Mouse (Mus musculus): ENCODE measurements around the gene Alkal2.
A peak's percentile ranks its signal among the peaks of the same experiment; 100 is the strongest.

The Alkal2 gene

DNA sequence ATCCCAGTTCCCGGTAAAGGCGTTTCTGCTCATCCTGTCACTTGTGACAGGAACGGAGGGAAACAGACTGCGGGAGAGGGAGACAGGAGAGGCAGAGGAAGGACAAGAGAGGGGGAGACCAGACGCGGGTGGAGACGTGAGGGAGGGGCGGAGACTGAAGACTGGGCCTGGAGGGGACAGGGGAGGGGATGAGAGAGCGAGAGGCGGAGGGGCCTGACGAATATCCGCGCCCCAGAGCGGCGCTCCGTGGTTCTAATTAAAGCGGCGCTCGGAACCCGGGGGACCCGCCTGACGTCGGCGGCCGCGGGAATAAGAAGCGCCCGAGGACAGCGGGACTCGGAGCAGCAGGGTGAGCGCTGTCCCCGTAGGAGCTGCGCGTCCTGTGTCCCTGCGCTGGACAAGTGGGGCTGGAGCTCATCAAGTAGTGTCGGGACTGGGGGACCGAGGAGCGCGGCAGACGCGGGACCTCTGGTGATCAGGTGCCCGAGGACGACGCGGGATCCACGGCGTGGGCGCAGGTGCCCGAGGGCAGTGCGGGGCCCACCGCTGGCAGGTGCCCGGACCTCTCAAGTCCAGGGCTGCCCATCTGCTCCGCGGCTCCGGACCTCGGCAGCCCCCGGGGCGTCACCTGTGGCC, at the start of gene Alkal2:
TSS of gene Alkal2 (plus strand) at position 337 of the 636 bp plus-strand sequence.
- no peak for DNase-seq

GRCm38 (mm10) chr12:30848521-30848920, 35.6 kb upstream of the Alkal2 start:
- no peak for DNase-seq

GRCm38 (mm10) chr12:30850902-30851301, 33.2 kb upstream of the Alkal2 start:
- peak; percentile 19 for DNase-seq

GRCm38 (mm10) chr12:30851871-30852270, 32.3 kb upstream of the Alkal2 start:
- DNase-seq = no peak

DNA sequence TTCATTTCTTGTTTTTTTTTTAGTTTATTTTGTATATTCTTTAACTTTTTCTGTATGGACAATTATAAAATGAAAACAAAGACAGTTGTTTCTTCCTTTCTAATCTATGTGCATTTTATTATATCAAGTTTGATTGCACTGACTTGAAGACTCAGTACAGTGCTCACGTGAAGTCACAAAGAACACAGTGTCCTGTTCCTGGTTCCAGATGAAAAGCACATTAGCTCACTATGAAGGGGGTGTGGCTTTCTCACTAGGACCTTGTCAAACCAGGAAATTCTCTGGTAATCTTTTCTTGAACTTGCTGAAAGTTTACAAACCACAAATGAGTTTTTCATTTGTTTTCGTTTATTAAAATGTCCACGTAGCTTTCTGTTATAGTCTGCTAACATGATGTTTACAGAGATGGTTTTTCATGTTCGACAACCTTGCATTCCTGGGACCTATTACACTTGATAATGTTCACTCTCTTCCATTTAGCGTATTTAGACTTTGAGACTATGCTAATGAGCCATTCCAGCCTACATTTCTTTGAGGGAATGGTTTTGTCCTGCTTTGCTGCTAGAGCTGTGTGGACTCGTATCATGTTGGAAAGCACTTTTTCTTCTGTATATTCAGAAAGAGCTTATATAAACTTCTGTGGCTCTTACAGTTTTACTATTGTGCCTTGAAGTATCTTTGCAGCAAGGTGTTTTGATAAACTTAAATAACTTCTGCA, 28.5 kb upstream of the Alkal2 start:
- no peak for DNase-seq

- DNase-seq = no peak
These were observed 27.9 kb upstream of the Alkal2 start for GRCm38 (mm10) chr12:30856172-30856571.

DNA sequence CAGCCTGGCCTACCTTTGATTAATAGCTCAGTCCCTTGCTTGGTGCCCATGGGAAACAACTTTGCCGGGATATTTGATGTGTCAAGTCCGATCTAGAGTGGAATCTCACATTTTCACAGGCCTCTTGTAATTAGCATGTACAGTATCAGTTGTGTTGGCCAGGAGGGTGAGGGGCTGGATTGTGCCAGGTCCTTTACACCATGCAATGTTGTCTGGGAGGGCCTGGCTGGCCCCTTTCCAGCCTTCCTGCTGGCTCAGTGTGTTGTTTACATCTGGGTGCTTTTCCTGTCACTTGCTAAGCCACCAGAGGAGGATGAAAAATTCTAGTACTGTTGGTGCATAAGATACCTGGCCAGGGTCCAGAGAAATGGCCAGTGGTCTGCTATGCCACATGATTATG, 19.8 kb upstream of the Alkal2 start:
- DNase-seq = peak; percentile 29

DNA sequence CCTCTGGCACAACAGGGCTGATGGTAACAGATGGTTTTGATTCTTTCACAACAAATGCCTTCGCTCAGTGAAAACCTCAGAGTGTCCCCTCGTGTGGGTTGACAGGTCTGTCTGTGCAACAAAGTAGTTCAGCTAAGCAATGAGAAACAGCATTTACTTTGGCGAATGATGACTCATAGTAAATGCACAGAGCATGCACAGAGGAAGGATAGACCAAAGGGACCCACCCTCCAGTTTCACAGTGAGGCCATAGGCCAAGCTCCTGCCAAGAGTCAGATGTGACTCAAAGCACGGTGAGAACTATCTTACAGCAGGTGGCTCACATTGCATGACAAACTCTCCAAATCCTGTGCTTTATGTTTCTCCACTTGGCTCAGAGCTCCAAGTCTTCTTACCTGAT, 18.3 kb upstream of the Alkal2 start:
- DNase-seq = no peak

GRCm38 (mm10) chr12:30879447-30879846, 4.7 kb upstream of the Alkal2 start:
- DNase-seq = no peak

DNA sequence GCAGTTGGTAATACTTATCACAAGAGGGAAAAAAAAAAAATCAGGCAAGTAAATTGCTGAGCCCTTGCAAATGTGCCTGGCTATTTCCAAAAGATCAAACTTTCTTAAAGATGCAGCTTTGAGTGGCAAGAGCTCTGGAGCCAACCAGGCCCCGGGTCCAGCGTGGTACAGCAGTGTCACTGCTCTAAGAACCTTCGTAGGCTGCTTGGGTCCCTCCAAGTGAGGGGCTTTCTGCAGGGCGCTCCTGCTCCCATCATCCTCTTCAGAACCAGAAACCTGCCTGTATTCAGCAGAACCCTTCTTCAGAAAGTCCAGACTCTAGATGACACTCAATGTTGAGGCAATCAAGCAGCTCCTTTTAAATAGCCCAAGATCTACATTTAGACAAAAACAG, 533 bp upstream of the Alkal2 start:
- DNase-seq = no peak

DNA sequence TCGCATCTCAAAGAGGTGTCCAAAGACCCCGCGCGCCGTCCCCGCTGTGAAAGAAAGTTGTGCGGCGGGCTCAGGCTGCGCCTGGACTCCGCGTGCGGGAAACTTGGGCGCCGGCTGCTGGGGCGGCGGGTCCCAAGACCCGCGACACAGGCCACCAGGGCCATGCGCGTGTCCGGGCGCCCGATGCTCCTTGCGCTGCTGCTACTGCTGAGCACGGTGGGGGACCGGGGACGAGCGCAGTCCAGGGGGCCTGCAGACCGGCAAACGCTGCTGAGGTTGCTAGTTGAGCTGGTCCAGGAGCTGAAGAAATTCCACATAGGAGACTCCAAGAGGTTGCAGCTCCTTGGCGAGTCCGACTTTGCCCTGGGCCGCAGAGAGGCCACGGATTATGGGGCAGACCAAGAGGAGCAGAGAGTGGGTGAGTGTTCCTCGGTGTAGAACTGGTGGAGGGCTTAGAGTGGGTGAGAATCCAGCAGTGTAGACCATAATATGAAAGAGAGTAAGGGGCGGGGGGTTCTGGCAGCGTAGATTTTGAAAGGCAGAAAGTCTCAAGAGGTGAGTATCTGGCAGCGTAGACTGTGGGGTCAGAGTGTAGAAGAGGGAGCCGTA, 604 bp downstream of the Alkal2 start:
- DNase-seq = no peak

GRCm38 (mm10) chr12:30885891-30886290, 1.8 kb downstream of the Alkal2 start:
- DNase-seq = no peak

DNA sequence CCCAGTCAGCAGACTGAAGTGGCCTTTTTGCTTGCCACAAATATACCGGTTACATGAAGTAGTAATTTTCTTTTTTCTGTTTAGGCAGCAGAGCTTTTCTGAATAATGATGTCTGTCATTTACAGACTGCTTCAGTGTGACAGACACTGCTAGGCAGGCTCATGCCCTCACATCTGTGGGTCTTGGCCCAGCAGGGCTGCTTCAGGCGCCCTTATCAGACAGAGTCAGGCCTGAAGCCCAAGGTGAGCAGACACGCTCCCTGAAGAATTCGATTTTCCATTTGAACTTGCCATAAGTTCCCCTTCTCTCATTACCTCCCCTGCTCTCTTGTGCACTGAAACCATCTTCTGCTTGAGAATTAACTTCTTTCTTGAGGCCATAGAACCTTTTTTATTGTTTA, 3.9 kb downstream of the Alkal2 start:
- no peak for DNase-seq

- DNase-seq = peak; percentile 79
These were observed 5.9 kb downstream of the Alkal2 start for GRCm38 (mm10) chr12:30890067-30890466.

- no peak for DNase-seq
These were observed 7.3 kb downstream of the Alkal2 start for GRCm38 (mm10) chr12:30891438-30891837.

- DNase-seq = no peak
These were observed 12.9 kb downstream of the Alkal2 start for GRCm38 (mm10) chr12:30897039-30897438.

GRCm38 (mm10) chr12:30908658-30909057, 24.5 kb downstream of the Alkal2 start:
- no peak for DNase-seq

GRCm38 (mm10) chr12:30909881-30910280, 25.8 kb downstream of the Alkal2 start:
- DNase-seq = no peak

- no peak for DNase-seq
These were observed 26.7 kb downstream of the Alkal2 start for GRCm38 (mm10) chr12:30910860-30911259.

DNA sequence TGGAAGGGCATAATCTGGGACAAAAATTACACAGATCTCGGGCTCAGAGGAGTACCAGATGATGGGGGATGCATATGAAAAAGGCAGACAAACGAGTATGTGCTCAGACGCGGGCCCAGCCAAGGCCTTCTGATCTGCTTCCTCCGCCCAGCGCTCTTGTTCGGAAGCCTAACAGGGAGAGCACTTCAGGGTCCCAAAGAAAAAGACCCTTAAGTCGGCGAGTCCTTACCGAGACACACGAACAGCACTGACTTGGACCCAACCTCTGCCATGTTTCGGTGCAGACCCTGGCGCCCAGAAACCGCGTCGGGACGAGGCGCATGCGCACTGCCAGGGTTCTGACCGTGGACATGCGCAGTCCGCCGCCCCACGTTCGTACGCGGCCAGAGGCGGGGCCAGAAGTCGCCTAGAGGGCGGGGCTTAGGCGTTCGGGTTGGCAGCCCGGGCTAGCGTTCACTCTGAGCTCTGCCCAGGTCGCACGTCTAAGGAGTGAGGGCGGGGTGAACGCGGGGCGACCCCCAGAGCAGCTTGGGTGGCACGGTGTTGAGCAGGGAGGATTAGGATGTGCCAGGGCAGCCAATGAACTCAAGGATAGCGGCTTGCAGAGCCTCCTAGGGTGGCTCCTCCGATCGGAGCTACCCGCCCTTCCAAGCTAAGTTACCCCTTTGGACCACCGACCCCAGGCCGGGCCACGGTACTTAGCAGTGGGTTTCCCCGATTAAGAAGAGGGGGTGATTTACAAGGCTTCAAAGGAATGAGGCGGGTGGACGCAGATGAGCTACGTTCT, 27.3 kb downstream of the Alkal2 start, which contains the start of the genes Acp1 and Sh3yl1:
TSS of gene Acp1 (minus strand) at position 329 of the 787 bp plus-strand sequence.
TSS of gene Sh3yl1 (plus strand) at position 408 of the 787 bp plus-strand sequence.
- DNase-seq = peak; percentile 97

DNA sequence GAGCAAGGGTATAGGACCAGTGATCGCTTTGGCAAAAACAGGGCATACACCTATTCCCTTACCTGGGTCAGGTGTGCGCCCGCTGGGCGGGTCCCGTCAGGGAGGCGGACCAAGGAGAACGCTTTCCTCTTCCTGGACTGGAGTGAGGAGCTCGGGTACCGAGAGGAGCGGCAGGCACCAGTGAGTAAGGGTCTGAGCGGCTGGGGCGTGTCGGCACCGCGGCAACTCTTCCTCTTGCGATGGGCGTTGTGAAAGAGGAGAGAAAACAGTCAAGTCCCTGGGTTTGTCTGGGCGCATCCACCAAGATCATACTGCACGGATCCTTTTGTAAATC, 27.9 kb downstream of the Alkal2 start:
- DNase-seq = peak; percentile 60

DNA sequence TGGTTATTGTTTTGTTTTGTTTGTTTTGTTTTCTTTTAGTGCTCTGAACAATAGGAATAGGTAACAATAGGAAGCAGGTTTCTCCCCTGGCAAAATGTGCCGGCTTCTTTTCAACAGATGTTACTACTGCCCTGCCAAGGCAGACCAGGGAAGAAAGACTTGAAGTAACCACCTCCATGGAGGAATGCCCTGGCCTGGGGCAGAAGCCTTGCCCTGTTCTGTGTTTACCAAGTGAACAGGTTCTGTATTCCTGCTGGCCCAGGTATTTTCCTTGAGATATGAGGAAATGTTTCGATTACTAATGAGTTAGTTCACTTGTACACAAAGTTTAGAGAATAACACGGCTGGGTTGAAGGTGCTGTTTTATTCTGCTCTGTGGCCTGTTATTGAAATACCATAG, 28.7 kb downstream of the Alkal2 start:
- no peak for DNase-seq

- no peak for DNase-seq
These were observed 38.3 kb downstream of the Alkal2 start for GRCm38 (mm10) chr12:30922401-30922800.

Measured in lung, postnatal 14 days (tissue).